Mouse (Mus musculus) megakaryocyte progenitor cell, adult 5-6 weeks (primary cell): ENCODE measurements around the gene BC028528. TPM values are rescaled to one million over a fixed set of nuclear protein-coding genes. Genes with fewer than 3 reads are reported as not detected.
"Not testable (repeated sequence)": the region's sequence is repeated elsewhere in the genome, so short reads cannot be mapped to it uniquely, and the experiment has no call there.

Experiments used
- ATAC-seq: replicated peaks from 2 replicates; pipeline ENCODE4 v1.8.0; 2016; ENCODE audit warnings: mild to moderate bottlenecking, moderate TSS enrichment, inconsistent platforms; ENCODE audit not compliant: poor library complexity
- total RNA-seq, 2 experiments: library from RNA; stranded (forward) in 1 of 2; stranded (reverse) in 1 of 2; fragments of 157-497, 149-512 nt in 1 of 2; fragments of 200-1000 nt in 1 of 2; gene quantifications; 2 replicates each; pipeline versions ENCODE4 v1.2.3 to v1.2.4; 2015 to 2017

Gene BC028528
- total RNA-seq, 2 experiments from 2014 or later = 62.0 to 63.3 TPM

GRCm38 (mm10) chr3:95881979-95882815, 9.6 kb downstream of the BC028528 start, which contains the start of gene Ciart:
Gene Ciart, minus strand, starts transcription at chr3:95882251.
- ATAC-seq = peak; percentile 97

GRCm38 (mm10) chr3:95879063-95879462, 12.7 kb downstream of the BC028528 start:
- ATAC-seq = no peak

DNA sequence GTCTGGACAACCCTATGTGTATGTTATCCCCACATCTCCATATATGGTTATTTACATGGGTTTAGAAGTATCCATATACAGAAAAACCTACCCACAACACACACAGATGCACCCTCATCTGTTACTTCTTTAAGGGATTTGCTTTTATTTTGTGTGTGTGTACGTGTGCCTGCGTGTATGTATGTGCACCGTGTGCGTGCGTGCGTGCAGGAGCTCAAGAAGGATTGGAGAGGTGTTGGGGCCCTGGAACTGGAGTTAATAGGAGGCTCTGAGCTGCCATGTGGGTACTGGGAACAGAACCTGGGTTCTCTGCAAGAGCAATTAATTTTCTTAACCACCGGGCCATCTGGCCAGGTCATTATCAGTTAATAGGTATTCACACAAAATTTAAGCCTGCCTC, 19.8 kb downstream of the BC028528 start:
- ATAC-seq = no peak

GRCm38 (mm10) chr3:95871392-95871867, 20.4 kb downstream of the BC028528 start, which contains the start of gene Mrps21:
Gene Mrps21, minus strand, starts transcription at chr3:95871519.
- peak; percentile 99 for ATAC-seq

GRCm38 (mm10) chr3:95870976-95871375, 20.8 kb downstream of the BC028528 start:
- ATAC-seq = no peak

DNA sequence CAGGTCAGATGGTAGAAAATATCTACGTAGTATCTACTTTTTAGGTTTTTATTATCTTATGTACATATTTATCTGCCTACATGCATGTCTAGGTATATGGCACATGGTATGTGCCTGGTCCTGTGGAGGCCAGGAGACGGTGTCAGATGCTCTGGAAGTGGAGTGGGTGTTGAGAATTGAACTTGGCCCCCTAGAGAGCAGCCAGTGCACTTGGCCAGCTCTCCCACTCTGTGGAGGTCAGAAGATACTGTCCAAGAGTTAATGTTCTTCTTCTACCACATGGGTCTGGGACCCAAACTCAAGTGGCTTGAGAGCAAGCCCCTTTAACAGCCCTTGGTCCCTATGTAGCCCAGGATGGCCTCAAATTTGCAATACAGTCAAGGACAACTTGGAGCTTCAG, 24.4 kb downstream of the BC028528 start:
- no peak for ATAC-seq

GRCm38 (mm10) chr3:95866071-95866470, 25.7 kb downstream of the BC028528 start:
- no peak for ATAC-seq

DNA sequence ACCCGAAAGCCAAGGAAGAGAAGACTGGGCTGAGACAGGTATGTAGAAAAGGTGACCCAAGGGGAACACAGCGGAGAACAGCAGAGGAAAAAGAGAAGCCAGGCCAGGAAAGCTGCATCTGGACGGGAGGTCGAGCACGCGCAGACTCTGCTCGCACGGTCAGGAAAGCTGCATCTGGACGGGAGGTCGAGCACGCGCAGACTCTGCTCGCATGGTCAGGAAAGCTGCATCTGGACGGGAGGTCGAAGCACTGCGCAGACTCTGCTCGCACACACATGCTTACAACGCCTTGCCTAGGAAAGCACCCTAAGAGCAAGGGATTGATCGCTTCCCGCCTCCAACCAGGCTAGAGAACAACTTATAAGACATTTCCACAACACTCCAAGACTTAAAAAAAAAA, 26.2 kb downstream of the BC028528 start:
- no peak for ATAC-seq

DNA sequence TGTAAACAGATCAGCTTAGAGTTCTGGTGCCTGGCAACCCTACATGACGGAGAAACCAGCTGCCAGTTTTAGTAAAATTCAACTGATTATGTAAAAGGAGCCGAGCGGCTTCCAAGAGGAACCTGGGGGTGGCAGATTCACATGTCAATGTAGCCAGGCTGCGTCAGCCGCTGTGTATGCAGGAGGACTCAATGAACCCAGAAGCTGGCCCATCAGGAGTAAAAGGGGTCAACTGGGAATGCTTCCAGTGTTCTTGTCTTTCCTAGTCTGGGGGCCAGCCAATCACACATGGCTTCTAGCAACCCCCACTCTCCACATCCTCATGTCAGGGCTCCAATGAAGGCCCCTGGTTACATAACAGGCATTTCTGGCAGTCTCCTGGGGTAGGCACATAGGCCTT, 26.8 kb downstream of the BC028528 start:
- ATAC-seq = no peak

DNA sequence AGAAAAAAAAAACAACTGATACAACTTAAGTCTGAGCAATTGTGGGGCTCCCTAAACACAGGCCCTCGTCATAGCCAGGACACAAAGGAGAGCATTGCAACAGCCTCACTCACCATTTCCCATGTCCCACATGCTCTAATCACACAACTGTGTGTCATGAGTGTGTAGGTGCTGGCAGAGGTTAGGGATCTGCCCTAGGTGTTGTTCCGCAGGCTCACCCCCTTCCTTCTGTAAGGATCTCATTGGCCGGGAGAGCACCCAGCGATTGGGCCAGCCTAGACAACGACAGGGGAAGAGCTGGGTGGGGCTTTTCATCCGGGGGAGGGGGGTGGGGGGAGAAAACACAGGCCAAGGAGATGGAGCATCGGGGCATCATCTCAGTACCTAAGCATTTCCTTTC, 28.2 kb downstream of the BC028528 start:
- ATAC-seq = no peak

GRCm38 (mm10) chr3:95861796-95862195, 30.0 kb downstream of the BC028528 start:
- peak; percentile 98 for ATAC-seq

DNA sequence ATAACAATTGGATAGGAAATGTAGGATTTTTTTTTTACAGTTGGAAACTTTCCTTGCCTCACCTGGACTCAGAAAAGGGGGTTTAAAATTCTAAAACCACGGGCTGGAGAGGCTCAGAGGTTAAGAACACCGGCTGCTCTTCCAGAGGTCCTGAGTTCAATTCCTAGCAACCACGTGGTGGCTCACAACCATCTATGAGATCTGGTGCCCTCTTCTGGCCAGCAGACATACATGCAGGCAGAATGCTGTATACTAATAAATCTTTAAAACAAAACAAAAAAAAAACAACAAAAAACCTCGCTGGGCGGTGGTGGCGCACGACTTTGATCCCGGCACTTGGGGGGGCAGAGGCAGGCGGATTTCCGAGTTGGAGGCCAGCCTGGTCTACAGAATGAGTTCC, 30.6 kb downstream of the BC028528 start:
- no peak; the same call in 1 of the 2 replicates for ATAC-seq

GRCm38 (mm10) chr3:95860323-95860722, 31.5 kb downstream of the BC028528 start:
- ATAC-seq = peak; percentile 29; the same call in 1 of the 2 replicates

GRCm38 (mm10) chr3:95858278-95858677, 33.5 kb downstream of the BC028528 start:
- ATAC-seq = not testable (repeated sequence)

- not testable (repeated sequence) for ATAC-seq
These were observed 34.8 kb downstream of the BC028528 start for GRCm38 (mm10) chr3:95857050-95857449.

- ATAC-seq = peak; percentile 7; the same call in 1 of the 2 replicates
These were observed 35.7 kb downstream of the BC028528 start for GRCm38 (mm10) chr3:95856115-95856514.

DNA sequence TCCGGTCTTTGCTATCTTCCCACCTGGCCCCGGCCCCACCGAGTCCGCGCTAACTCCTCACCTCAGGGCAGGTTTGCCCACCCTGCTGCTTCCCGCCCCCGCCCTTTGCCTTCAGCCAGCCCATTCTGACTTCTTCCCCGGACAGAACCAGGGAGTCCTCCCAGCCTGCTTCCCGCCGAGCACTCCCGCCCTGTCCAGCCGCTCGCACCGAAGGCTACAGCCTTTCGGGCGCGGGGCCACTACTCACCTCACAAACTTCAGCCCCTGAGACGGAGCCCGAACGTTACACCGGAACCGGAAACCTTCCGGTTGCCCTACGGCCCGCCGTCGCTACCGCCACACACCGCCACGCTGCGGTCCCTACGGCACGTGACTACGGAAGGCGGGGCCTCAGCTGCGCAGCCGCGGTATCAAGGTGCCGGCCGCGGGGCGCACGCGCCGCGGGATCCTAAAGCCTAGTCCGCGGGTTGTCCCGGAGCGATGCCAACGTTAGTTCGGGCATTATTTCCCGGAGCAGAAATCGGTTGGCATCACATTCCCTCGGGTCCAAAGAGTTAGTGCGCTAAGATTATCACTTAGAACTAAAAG, 36.2 kb downstream of the BC028528 start, which contains the start of gene Prpf3:
TSS of gene Prpf3 (minus strand) at position 384 of the 588 bp plus-strand sequence.
- peak; percentile 96 for ATAC-seq

GRCm38 (mm10) chr3:95851317-95851716, 40.5 kb downstream of the BC028528 start:
- ATAC-seq = no peak

DNA sequence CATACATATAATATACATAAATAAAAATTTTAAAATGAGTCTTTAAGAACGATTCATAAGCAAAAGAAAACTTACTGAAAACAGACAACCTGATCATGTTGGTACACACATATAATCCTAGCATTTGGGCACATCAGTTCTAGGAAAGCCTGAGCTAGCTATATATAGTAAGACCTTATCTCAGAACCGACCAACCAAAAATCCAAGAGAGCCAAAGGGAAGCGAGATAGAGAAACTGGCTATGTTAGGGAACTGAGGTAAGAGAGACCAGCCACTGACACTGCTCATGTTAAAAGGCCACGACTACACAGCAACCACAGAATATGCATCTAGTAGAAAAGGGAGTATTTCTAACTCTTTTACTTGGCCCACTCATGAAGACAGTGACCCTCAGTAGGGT, 41.2 kb downstream of the BC028528 start:
- no peak for ATAC-seq

- no peak for ATAC-seq
These were observed 49.1 kb downstream of the BC028528 start for GRCm38 (mm10) chr3:95842503-95843214.

- peak; percentile 54; the same call in 1 of the 2 replicates for ATAC-seq
These were observed 52.6 kb downstream of the BC028528 start for GRCm38 (mm10) chr3:95839250-95839649.
